Mouse (Mus musculus): ENCODE measurements at regions not wholly inside any gene's neighbourhood (a gene's known extent, or its start where the extent isn't known, plus 50 kb on each side); places are given as distances from the start of the nearest gene placed in this dataset.

DNA sequence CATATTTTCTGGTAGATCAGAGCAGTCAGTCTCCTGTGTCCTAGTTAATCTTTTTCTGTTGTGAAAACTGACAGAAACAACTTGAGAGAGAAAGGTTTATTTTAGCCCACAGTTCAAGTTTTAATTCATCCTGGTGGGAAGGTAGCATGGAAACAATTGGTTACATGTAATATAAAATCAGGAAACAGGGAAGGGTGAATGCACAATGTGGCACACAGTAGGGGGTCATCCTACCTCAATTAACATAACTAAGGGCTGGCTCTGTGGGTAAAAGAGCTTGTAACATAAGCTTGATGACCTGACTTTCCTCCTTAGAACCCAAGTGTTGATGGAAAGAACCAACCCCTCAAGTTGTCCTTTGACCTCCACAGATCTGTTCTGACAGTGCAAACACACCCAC is 227.1 kb downstream of the Ikzf2 start:
- no peaks in the 10 kb centered on the region for H3K4me1 ChIP-seq (ENCODE audit: control insufficient read depth in 1 of 2, insufficient read depth in 2 of 2)
- no peaks in the 10 kb centered on the region for H3K27me3 ChIP-seq (replicated peaks)

DNA sequence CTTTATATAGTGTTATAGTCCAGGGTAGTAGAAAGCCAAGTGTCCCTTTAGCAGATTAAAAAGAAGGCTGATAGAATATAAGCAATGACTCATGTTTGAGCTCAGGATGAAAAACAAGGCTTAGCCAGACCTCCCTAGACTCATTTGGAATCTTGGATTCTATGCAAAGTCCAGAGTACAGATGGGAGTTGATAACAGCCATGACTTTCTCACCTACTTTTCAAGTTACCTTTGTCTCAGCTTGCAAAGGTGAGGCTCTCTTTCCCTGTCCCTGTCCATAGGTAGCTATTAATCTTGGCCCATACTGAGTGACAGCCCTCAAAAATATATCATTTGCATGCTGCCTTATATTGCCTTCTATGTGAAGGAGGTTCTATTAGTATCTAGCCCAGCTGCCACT is 229.6 kb downstream of the Ikzf2 start:
- no peak overlapping the region for H3K27ac ChIP-seq (ENCODE audit: insufficient read depth, low read depth)
- dilution Hi-C loops (cut with MboI; ENCODE audit: extremely low pct_ligation_motif_present, extremely low pct_unique_long_range_greater_than_20kb, low sequenced_read_pairs), result no loop called here

More for the DNA sequence above, 227.1 kb downstream of the Ikzf2 start:
- Histone ChIP-seq H3K27ac (ENCODE audit: insufficient read depth, low read depth) (no peak overlapping the region), H3K9ac (ENCODE audit: insufficient read depth, low read depth) (no peak overlapping the region), H3K4me2 (ENCODE audit: insufficient read depth, low read depth, poor library complexity, severe bottlenecking) (no peak overlapping the region), H3K79me2 (replicated peaks; ENCODE audit: control insufficient read depth, extremely low read depth, insufficient read depth, poor library complexity, severe bottlenecking) (no peaks in the 10 kb centered on the region), H3K4me3 (replicated peaks in 1 of 3; ENCODE audit: low read depth in 2 of 3, low read length in 2 of 3, poor library complexity in 1 of 3) (no peak overlapping the region), H3K36me3 (replicated peaks in 1 of 2; ENCODE audit: control insufficient read depth in 1 of 2, insufficient read depth in 1 of 2, low read length in 1 of 2) (no peaks in the 10 kb centered on the region), H3K9me3 (replicated peaks; ENCODE audit: low read length) (no peaks in the 10 kb centered on the region)
- in situ Hi-C loops (cut with MboI; ENCODE audit: low pct_ligation_motif_present, low pct_unique_long_range_greater_than_20kb, low sequenced_read_pairs), result no loop called here
- dilution Hi-C loops (cut with MboI; ENCODE audit: extremely low pct_ligation_motif_present, extremely low pct_unique_long_range_greater_than_20kb, low sequenced_read_pairs), result no loop called here
- TF ChIP-seq JUN (IDR thresholded peaks at IDR 0.05; ENCODE audit: insufficient read depth, low read depth, low read length) (no peak), USF2 (conservative IDR thresholded peaks at IDR 0.05; ENCODE audit: low read depth, low read length) (no peak), RCOR1 (conservative IDR thresholded peaks at IDR 0.05; ENCODE audit: low read depth, low read length) (no peak), SMC3 (IDR thresholded peaks at IDR 0.05; ENCODE audit: low read depth, low read length) (no peak), KAT2A (IDR thresholded peaks at IDR 0.05; ENCODE audit: insufficient replicate concordance, low read length) (no peak), PAX5 (IDR thresholded peaks at IDR 0.05; ENCODE audit: low read length) (no peak), CHD1 (IDR thresholded peaks at IDR 0.05; ENCODE audit: low read depth, low read length) (no peak), CTCF (conservative IDR thresholded peaks at IDR 0.05 in 1 of 2, IDR thresholded peaks at IDR 0.05 in 1 of 2; ENCODE audit: low read depth in 2 of 2, low read length in 2 of 2) (no peak), ZNF384 (IDR thresholded peaks at IDR 0.05; ENCODE audit: low read depth, low read length) (no peak), BHLHE40 (IDR thresholded peaks at IDR 0.05; ENCODE audit: low read depth, low read length) (no peak), UBTF (IDR thresholded peaks at IDR 0.05; ENCODE audit: low read depth, low read length) (no peak), NRF1 (IDR thresholded peaks at IDR 0.05; ENCODE audit: low read depth, low read length) (no peak), JUND (conservative IDR thresholded peaks at IDR 0.05; ENCODE audit: low read depth, low read length) (no peak), ELF1 (IDR thresholded peaks at IDR 0.05; ENCODE audit: low read depth, low read length) (no peak), MEF2A (IDR thresholded peaks at IDR 0.05; ENCODE audit: borderline replicate concordance, low read depth, low read length) (no peak), MAFK (IDR thresholded peaks at IDR 0.05; ENCODE audit: insufficient replicate concordance, low read length) (no peak), ETS1 (conservative IDR thresholded peaks at IDR 0.05; ENCODE audit: low read depth, low read length) (no peak), EP300 (IDR thresholded peaks at IDR 0.05; ENCODE audit: low read length) (no peak)
- DNase-seq (ENCODE audit: extremely low read depth), result no peak

More for the DNA sequence above, 229.6 kb downstream of the Ikzf2 start:
- TF ChIP-seq CHD1 (IDR thresholded peaks at IDR 0.05; ENCODE audit: low read depth, low read length) (no peak), HCFC1 (IDR thresholded peaks at IDR 0.05; ENCODE audit: low read depth, low read length) (no peak), USF2 (conservative IDR thresholded peaks at IDR 0.05; ENCODE audit: low read depth, low read length) (no peak), MAZ (IDR thresholded peaks at IDR 0.05; ENCODE audit: low read depth, low read length) (no peak), USF1 (IDR thresholded peaks at IDR 0.05; ENCODE audit: low read depth, low read length) (no peak), ZMIZ1 (IDR thresholded peaks at IDR 0.05; ENCODE audit: low read depth, low read length) (no peak), POLR2A (IDR thresholded peaks at IDR 0.05; ENCODE audit: low read depth, low read length) (no peak), CHD2 (IDR thresholded peaks at IDR 0.05; ENCODE audit: low read length) (no peak), PAX5 (IDR thresholded peaks at IDR 0.05; ENCODE audit: low read length) (no peak), MAFK (IDR thresholded peaks at IDR 0.05; ENCODE audit: insufficient replicate concordance, low read length) (no peak), MEF2A (IDR thresholded peaks at IDR 0.05; ENCODE audit: borderline replicate concordance, low read depth, low read length) (no peak), RCOR1 (conservative IDR thresholded peaks at IDR 0.05; ENCODE audit: low read depth, low read length) (no peak), KAT2A (IDR thresholded peaks at IDR 0.05; ENCODE audit: insufficient replicate concordance, low read length) (no peak)
- Histone ChIP-seq H3K9me3 (replicated peaks; ENCODE audit: low read length) (no peaks in the 10 kb centered on the region), H3K4me3 (replicated peaks in 1 of 3; ENCODE audit: low read depth in 2 of 3, low read length in 2 of 3, poor library complexity in 1 of 3) (no peak overlapping the region), H3K79me2 (replicated peaks; ENCODE audit: control insufficient read depth, extremely low read depth, insufficient read depth, poor library complexity, severe bottlenecking) (no peaks in the 10 kb centered on the region), H3K36me3 (replicated peaks in 1 of 2; ENCODE audit: control insufficient read depth in 1 of 2, insufficient read depth in 1 of 2, low read length in 1 of 2) (no peaks in the 10 kb centered on the region), H3K27me3 (replicated peaks) (no peaks in the 10 kb centered on the region), H3K4me2 (ENCODE audit: insufficient read depth, low read depth, poor library complexity, severe bottlenecking) (no peak overlapping the region), H3K9ac (ENCODE audit: insufficient read depth, low read depth) (no peak overlapping the region), H3K4me1 (ENCODE audit: control insufficient read depth in 1 of 2, insufficient read depth in 2 of 2) (no peaks in the 10 kb centered on the region)
- no peak for DNase-seq (ENCODE audit: extremely low read depth)
- in situ Hi-C loops (cut with MboI; ENCODE audit: low pct_ligation_motif_present, low pct_unique_long_range_greater_than_20kb, low sequenced_read_pairs), result no loop called here
